Mouse (Mus musculus): ENCODE measurements around the gene Hspa14. TPM values are rescaled to one million over a fixed set of nuclear protein-coding genes. Genes with fewer than 3 reads are reported as not detected.

Hspa14 gene
- 1.4 and 9.1 TPM in 2 replicates for polyA plus RNA-seq (2012; ENCODE audit: low replicate concordance)

GRCm38 (mm10) chr2:3512552-3513454 is at the start of gene Hspa14, which contains the start of the genes Gm45902 and Cdnf:
Hspa14 (minus strand) TSS chr2:3512814.
Gm45902 (minus strand) TSS chr2:3512790.
Cdnf (plus strand) TSS chr2:3513030.

DNA sequence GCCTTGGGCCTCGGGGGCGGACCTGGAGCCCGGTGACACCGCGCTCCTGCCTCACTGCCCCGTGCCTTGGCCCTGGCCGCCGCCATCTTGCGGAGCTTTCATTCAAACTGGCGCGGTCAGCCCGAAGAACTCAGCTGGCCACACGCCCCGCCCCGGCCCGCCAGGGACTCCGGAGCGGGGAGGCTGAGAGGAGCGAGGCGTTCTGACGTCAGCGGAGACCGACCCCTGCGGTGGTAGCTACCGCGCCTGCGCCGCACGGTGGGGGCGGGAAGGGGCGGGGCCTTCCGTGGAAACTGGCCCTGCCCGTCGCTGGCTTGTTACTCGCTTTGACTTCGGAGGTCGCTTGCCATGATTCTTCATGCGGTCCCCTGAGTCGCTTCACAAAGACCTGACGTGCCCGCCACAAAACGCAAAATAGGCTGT is 37.7 kb downstream of the Hspa14 start, which contains the start of gene Suv39h2:
TSS of gene Suv39h2 (minus strand) at position 171 of the 423 bp plus-strand sequence.

Other genes with a start within 250 kb of the Hspa14 start
- 5.1 and 6.1 TPM in 2 replicates for gene Nmt2, start 228.6 kb downstream of the Hspa14 start, polyA plus RNA-seq (2012; ENCODE audit: low replicate concordance)
- 0.24 and 1.7 TPM in 2 replicates for gene Rpp38, start 180.2 kb downstream of the Hspa14 start, polyA plus RNA-seq (2012; ENCODE audit: low replicate concordance)
- not detected in 2 replicates for gene Acbd7, start 176.6 kb downstream of the Hspa14 start, polyA plus RNA-seq (2012; ENCODE audit: low replicate concordance)
- not detected in 2 replicates for gene Olah, start 115.6 kb downstream of the Hspa14 start, polyA plus RNA-seq (2012; ENCODE audit: low replicate concordance)
- not detected in 2 replicates for gene Meig1, start 90.2 kb downstream of the Hspa14 start, polyA plus RNA-seq (2012; ENCODE audit: low replicate concordance)
- gene Dclre1c, start 88.7 kb downstream of the Hspa14 start, polyA plus RNA-seq (2012; ENCODE audit: low replicate concordance): 2.6 and 2.7 TPM in 2 replicates
- 2.2 and 7.3 TPM in 2 replicates for gene Suv39h2, start 37.8 kb downstream of the Hspa14 start, polyA plus RNA-seq (2012; ENCODE audit: low replicate concordance)
- gene Gm45902, start within 50 bp of the Hspa14 start, polyA plus RNA-seq (2012; ENCODE audit: low replicate concordance): 1.8 and 2.8 TPM in 2 replicates
- gene Cdnf, start 216 bp upstream of the Hspa14 start, polyA plus RNA-seq (2012; ENCODE audit: low replicate concordance): 0.22 TPM in 1 of 2 replicates, not detected in the other
- 56.9 and 77.6 TPM in 2 replicates for gene Fam107b, start 57.7 kb upstream of the Hspa14 start, polyA plus RNA-seq (2012; ENCODE audit: low replicate concordance)